Mouse (Mus musculus) embryo, embryonic 11 days (tissue): ENCODE measurements around the gene Acp1.

ENCODE experiments used
- DNase-seq: peaks from one replicate; pipeline ENCODE4 v3.0.0-alpha.2; 2015

Gene Acp1

GRCm38 (mm10) chr12:30911261-30912047, at the start of gene Acp1, which contains the start of gene Sh3yl1:
Gene Acp1 (minus strand): TSS chr12:30911589.
Gene Sh3yl1 (plus strand): TSS chr12:30911668.
- DNase-seq: peak; percentile 97

GRCm38 (mm10) chr12:30944197-30944596, 32.8 kb upstream of the Acp1 start:
- peak; percentile 30 for DNase-seq

GRCm38 (mm10) chr12:30943057-30943986, 31.9 kb upstream of the Acp1 start:
- no peak for DNase-seq

GRCm38 (mm10) chr12:30936899-30937298, 25.5 kb upstream of the Acp1 start:
- no peak for DNase-seq

GRCm38 (mm10) chr12:30933299-30933698, 21.9 kb upstream of the Acp1 start:
- DNase-seq: no peak

- no peak for DNase-seq
Measured at GRCm38 (mm10) chr12:30928182-30928581, 16.8 kb upstream of the Acp1 start.

GRCm38 (mm10) chr12:30922401-30922800, 11.0 kb upstream of the Acp1 start:
- no peak for DNase-seq

- DNase-seq: no peak
Measured at GRCm38 (mm10) chr12:30912840-30913239, 1.5 kb upstream of the Acp1 start.

- DNase-seq: peak; percentile 52
Measured at GRCm38 (mm10) chr12:30912048-30912381, 626 bp upstream of the Acp1 start.

GRCm38 (mm10) chr12:30910860-30911259, 529 bp downstream of the Acp1 start:
- DNase-seq: peak; percentile 14

GRCm38 (mm10) chr12:30909881-30910280, 1.5 kb downstream of the Acp1 start:
- DNase-seq: no peak

GRCm38 (mm10) chr12:30908658-30909057, 2.7 kb downstream of the Acp1 start:
- no peak for DNase-seq

- DNase-seq: no peak
Measured at GRCm38 (mm10) chr12:30897039-30897438, 14.3 kb downstream of the Acp1 start.

- DNase-seq: no peak
Measured at GRCm38 (mm10) chr12:30891438-30891837, 20.0 kb downstream of the Acp1 start.

- DNase-seq: peak; percentile 83
Measured at GRCm38 (mm10) chr12:30890067-30890466, 21.3 kb downstream of the Acp1 start.

GRCm38 (mm10) chr12:30888003-30888402, 23.4 kb downstream of the Acp1 start:
- no peak for DNase-seq

GRCm38 (mm10) chr12:30885891-30886290, 25.5 kb downstream of the Acp1 start:
- DNase-seq: no peak

GRCm38 (mm10) chr12:30884622-30885230, 26.7 kb downstream of the Acp1 start:
- DNase-seq: peak; percentile 41

- DNase-seq: peak; percentile 54
Measured at GRCm38 (mm10) chr12:30883986-30884621, 27.3 kb downstream of the Acp1 start, which contains the start of gene Alkal2. Gene Alkal2 (plus strand): TSS chr12:30884322.

- no peak for DNase-seq
Measured at GRCm38 (mm10) chr12:30883592-30883985, 27.8 kb downstream of the Acp1 start.

GRCm38 (mm10) chr12:30879447-30879846, 31.9 kb downstream of the Acp1 start:
- DNase-seq: no peak

GRCm38 (mm10) chr12:30865781-30866180, 45.6 kb downstream of the Acp1 start:
- no peak for DNase-seq

GRCm38 (mm10) chr12:30864347-30864746, 47.0 kb downstream of the Acp1 start:
- DNase-seq: no peak
